ENCODE assay signal across 8 mouse cellular contexts in genomic region chr11:77515637-77516552, GRCm38 (mm10). TPM values are rescaled to one million over a fixed set of nuclear protein-coding genes. Genes with fewer than 3 reads are reported as not detected.
DNase-seq lines count a peak whose midpoint lies in the region; ATAC-seq and TF ChIP-seq lines count a peak whose summit lies in the region.

Trp53i13 (minus strand) TSS chr11:77515980.

- H3K4me2 ChIP-seq in hindbrain, postnatal 0 days (ENCODE audit: low read depth, low read length), result peak within 1 kb of the TSS; percentile 78

- H3K36me3 ChIP-seq in E14TG2a.4 (ENCODE audit: insufficient read depth, low read length), result no peaks in the 10 kb centered on the region
- no peaks in the 10 kb centered on the region for H3K36me3 ChIP-seq in hindbrain, postnatal 0 days (ENCODE audit: insufficient read depth, low read length)
- H3K36me3 ChIP-seq in midbrain, embryonic 10.5 days, result no peaks in the 10 kb centered on the region

- H3K4me1 ChIP-seq in E14TG2a.4 (replicated peaks; ENCODE audit: low read depth, low read length), result peaks cover 52% of the 10 kb centered on the region
- no peaks in the 10 kb centered on the region for H3K4me1 ChIP-seq in embryonic fibroblast, embryonic 13.5 days (ENCODE audit: control insufficient read depth, insufficient read depth, low read length)
- H3K4me1 ChIP-seq in hindbrain, postnatal 0 days (ENCODE audit: insufficient read depth, low read length), result peaks cover 8% of the 10 kb centered on the region; the same call in 1 of the 2 replicates
- H3K4me1 ChIP-seq in midbrain, embryonic 10.5 days, result peaks cover 88% of the 10 kb centered on the region

- 11% methylated on average over 39 of the region's 39 CpGs for WGBS in hindbrain, postnatal 0 days
- 7% methylated on average over 39 of the region's 39 CpGs for WGBS in midbrain, embryonic 10.5 days

- H3K9me3 ChIP-seq in E14TG2a.4 (ENCODE audit: low read length), result no peaks in the 10 kb centered on the region
- no peaks in the 10 kb centered on the region for H3K9me3 ChIP-seq in hindbrain, postnatal 0 days (ENCODE audit: low read length)
- no peaks in the 10 kb centered on the region for H3K9me3 ChIP-seq in midbrain, embryonic 10.5 days (replicated peaks)

- no peak for TF ChIP-seq CTCF in E14TG2a.4 (conservative IDR thresholded peaks at IDR 0.05; ENCODE audit: low read length)
- no peak for TF ChIP-seq CTCF in embryonic fibroblast, embryonic 13.5 days (IDR thresholded peaks at IDR 0.05; ENCODE audit: borderline replicate concordance, insufficient read depth, low read length)
- TF ChIP-seq CTCF in hindbrain, postnatal 0 days (IDR thresholded peaks at IDR 0.05; ENCODE audit: low read depth), result no peak

- H3K27ac ChIP-seq in embryonic fibroblast, embryonic 13.5 days (ENCODE audit: insufficient read depth, low read length), result no peak within 1 kb of the TSS
- peak within 1 kb of the TSS; percentile 48; the same call in 1 of the 2 replicates for H3K27ac ChIP-seq in hindbrain, postnatal 0 days
- H3K27ac ChIP-seq in midbrain, embryonic 10.5 days (replicated peaks), result peak within 1 kb of the TSS; percentile 83

- peak; percentile 28 to 31 for DNase-seq in cerebellum, postnatal 10 days
- DNase-seq in cerebellum, postnatal 25 days, result no peak
- no peak for DNase-seq in hindbrain, postnatal 0 days (ENCODE audit: low spot score)
- DNase-seq in midbrain, embryonic 10.5 days (ENCODE audit: low spot score), result no peak
- no peak for DNase-seq in ovary, adult 18-20 months (ENCODE audit: low spot score)

- peaks cover 69% of the 10 kb centered on the region for H3K27me3 ChIP-seq in E14TG2a.4 (ENCODE audit: insufficient read depth, low read length)
- H3K27me3 ChIP-seq in hindbrain, postnatal 0 days (ENCODE audit: insufficient read depth, low read length), result peaks cover 12% of the 10 kb centered on the region; the same call in 1 of the 2 replicates
- peaks cover 55% of the 10 kb centered on the region for H3K27me3 ChIP-seq in midbrain, embryonic 10.5 days (ENCODE audit: low read depth, poor library complexity, severe bottlenecking)

- H3K4me3 ChIP-seq in E14TG2a.4 (replicated peaks; ENCODE audit: low read length), result peak within 1 kb of the TSS; percentile 81
- peak within 1 kb of the TSS; percentile 28 for H3K4me3 ChIP-seq in embryonic fibroblast, embryonic 13.5 days (ENCODE audit: insufficient read depth, low read length)
- H3K4me3 ChIP-seq in hindbrain, postnatal 0 days (ENCODE audit: low read length), result peak within 1 kb of the TSS; percentile 47
- peak within 1 kb of the TSS; percentile 70 for H3K4me3 ChIP-seq in midbrain, embryonic 10.5 days

- TF ChIP-seq POLR2A in embryonic fibroblast, embryonic 13.5 days (IDR thresholded peaks at IDR 0.05; ENCODE audit: low read depth, low read length), result no peak

- peak within 1 kb of the TSS; percentile 37; the same call in 1 of the 2 replicates for H3K9ac ChIP-seq in hindbrain, postnatal 0 days (replicated peaks; ENCODE audit: low read length)

- ATAC-seq in hindbrain, postnatal 0 days, result no peak
- ATAC-seq in monocyte, adult 5-6 weeks (replicated peaks; ENCODE audit: insufficient number of reproducible peaks, low FRiP score, low TSS enrichment, poor library complexity, severe bottlenecking), result no peak

RNA-seq across cellular contexts. Expression of gene Trp53i13, which starts in this region (rescaled TPM):
- 21.2 and 26.4 TPM in 2 replicates for polyA plus RNA-seq in embryonic fibroblast, embryonic 13.5 days (2011; ENCODE audit: insufficient read length, low read depth, missing spikeins)
- 13.7 and 17.8 TPM in 2 replicates for total RNA-seq in hindbrain, postnatal 0 days (2014; rRNA removed)
- 14.3 and 17.2 TPM in 2 replicates for polyA plus RNA-seq in hindbrain, postnatal 0 days (2015; fragmentation: Nextera tagmentation; extraction: Ambion mirVana)
- polyA plus RNA-seq in midbrain, embryonic 10.5 days (2016; fragmentation: Nextera tagmentation; extraction: Ambion mirVana), result 31.3 and 36.5 TPM in 2 replicates
- 0.68 TPM in 1 of 3 replicates, not detected in the others for total RNA-seq in monocyte, adult 5-6 weeks (2017)

Comparison
In these comparisons a context has a peak if more than half of its experiments do, and no peak if none do; other contexts are left out.
1. DNase-seq: peak in cerebellum, postnatal 10 days (2 of 2); none in cerebellum, postnatal 25 days (0 of 2), hindbrain, postnatal 0 days (single experiment), midbrain, embryonic 10.5 days (single experiment) and ovary, adult 18-20 months (single experiment).
2. H3K4me3 ChIP-seq: peak in every context shown above with its lines; median percentile 81 in E14TG2a.4; 70 in midbrain, embryonic 10.5 days; 47 in hindbrain, postnatal 0 days; 28 in embryonic fibroblast, embryonic 13.5 days.